Mouse (Mus musculus): Measurements from ENCODE around the gene Cenpa. TPM values are rescaled to one million over a fixed set of nuclear protein-coding genes. Genes with fewer than 3 reads are reported as not detected.
A peak's percentile ranks its signal among the peaks of the same experiment; 100 is the strongest.

The Cenpa gene
- polyA plus RNA-seq, 1 experiment from 2014 or later, result 210 TPM

DNA sequence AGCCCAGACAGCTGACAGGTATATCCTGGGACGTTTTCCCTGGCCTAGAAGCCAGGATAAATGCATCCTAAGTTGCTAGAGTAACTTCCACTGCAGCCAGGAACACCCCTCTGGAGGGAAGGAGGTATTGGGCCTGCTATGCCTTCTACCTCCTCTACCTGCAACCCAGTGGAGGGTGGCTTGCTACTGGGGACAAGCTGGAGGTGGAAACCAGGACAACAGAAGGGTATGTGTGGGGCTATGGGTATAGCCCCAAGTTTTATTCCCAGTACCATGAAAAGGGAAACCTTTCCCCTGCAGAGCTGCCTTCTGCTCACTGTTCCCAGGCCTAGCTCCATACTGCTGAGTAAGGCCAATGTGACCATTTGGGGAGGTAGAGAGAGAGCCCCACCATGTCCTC is 42.3 kb upstream of the Cenpa start:
- no peak overlapping the region for H3K4me3 ChIP-seq
- no peak overlapping the region for H3K9ac ChIP-seq
- H3K4me2 ChIP-seq, result no peak overlapping the region
- no peak for ATAC-seq (replicated peaks; ENCODE audit: insufficient number of reproducible peaks, insufficient read depth, low FRiP score, low read depth)
- 59% methylated on average over 1 of the region's 1 CpGs for WGBS
- H3K36me3 ChIP-seq, result no peaks in the 10 kb centered on the region
- peaks cover 25% of the 10 kb centered on the region for H3K27me3 ChIP-seq
- H3K4me1 ChIP-seq (replicated peaks), result peaks cover 34% of the 10 kb centered on the region
- no peaks in the 10 kb centered on the region for H3K9me3 ChIP-seq (replicated peaks)
- H3K27ac ChIP-seq, result no peak overlapping the region

GRCm38 (mm10) chr5:30624908-30625307 is 41.7 kb upstream of the Cenpa start:
- H3K9ac ChIP-seq, result no peak overlapping the region
- H3K27ac ChIP-seq, result no peak overlapping the region
- H3K27me3 ChIP-seq, result peaks cover 25% of the 10 kb centered on the region
- H3K4me1 ChIP-seq (replicated peaks), result peaks cover 34% of the 10 kb centered on the region
- H3K4me2 ChIP-seq, result no peak overlapping the region
- WGBS, result 43% methylated on average over 4 of the region's 4 CpGs
- no peaks in the 10 kb centered on the region for H3K9me3 ChIP-seq (replicated peaks)
- no peak overlapping the region for H3K4me3 ChIP-seq
- no peaks in the 10 kb centered on the region for H3K36me3 ChIP-seq
- no peak for ATAC-seq (replicated peaks; ENCODE audit: insufficient number of reproducible peaks, insufficient read depth, low FRiP score, low read depth)

- no peaks in the 10 kb centered on the region for H3K36me3 ChIP-seq
- no peak overlapping the region for H3K4me3 ChIP-seq
- H3K4me2 ChIP-seq, result no peak overlapping the region
- peaks cover 25% of the 10 kb centered on the region for H3K27me3 ChIP-seq
- 59% methylated on average over 3 of the region's 3 CpGs for WGBS
- H3K9ac ChIP-seq, result no peak overlapping the region
- no peaks in the 10 kb centered on the region for H3K9me3 ChIP-seq (replicated peaks)
- no peak overlapping the region for H3K27ac ChIP-seq
- no peak for ATAC-seq (replicated peaks; ENCODE audit: insufficient number of reproducible peaks, insufficient read depth, low FRiP score, low read depth)
- H3K4me1 ChIP-seq (replicated peaks), result peaks cover 35% of the 10 kb centered on the region
Observed at GRCm38 (mm10) chr5:30625379-30625778, 41.2 kb upstream of the Cenpa start.

DNA sequence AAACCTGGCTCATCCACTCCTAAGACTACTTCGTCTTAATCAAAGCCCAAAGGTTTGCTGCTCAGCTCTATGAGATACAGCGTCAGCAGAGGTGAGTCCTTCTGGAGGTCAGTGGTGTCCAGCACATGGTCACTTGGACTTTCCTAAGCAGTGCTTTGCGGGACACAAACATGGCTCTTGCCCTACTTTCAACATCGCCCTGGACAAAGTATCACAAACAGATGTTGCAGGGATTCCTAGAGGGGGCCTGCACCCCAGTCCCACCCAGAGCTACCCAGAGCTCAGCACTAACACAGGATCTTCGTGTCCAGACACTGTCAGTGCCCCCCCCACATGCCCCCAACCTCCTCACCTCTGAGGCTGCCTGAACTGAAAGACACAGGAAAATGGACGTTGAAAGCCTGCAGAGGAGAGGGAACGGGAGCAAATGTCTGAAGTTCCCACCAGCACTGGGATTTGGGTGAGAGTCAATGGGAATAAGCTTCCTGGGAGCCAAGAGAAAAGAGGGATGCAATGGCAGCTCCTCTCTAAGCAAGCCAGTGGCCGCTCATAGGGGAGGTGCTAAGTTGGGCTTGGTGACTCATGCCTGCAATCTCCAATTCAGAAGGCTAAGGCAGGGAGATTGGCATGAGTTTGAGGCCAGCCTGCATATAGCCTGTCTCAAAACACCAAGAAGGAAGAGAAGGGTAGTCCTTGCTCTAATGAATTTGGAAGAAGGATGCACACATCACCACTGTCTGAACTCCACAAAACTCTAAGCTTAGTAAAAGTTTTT is 40.1 kb upstream of the Cenpa start:
- H3K4me3 ChIP-seq, result no peak overlapping the region
- H3K4me1 ChIP-seq (replicated peaks), result peaks cover 39% of the 10 kb centered on the region
- no peak overlapping the region for H3K4me2 ChIP-seq
- peak overlapping the region; percentile 49; the same call in 1 of the 2 replicates for H3K27ac ChIP-seq
- ATAC-seq (replicated peaks; ENCODE audit: insufficient number of reproducible peaks, insufficient read depth, low FRiP score, low read depth), result no peak
- H3K9ac ChIP-seq, result no peak overlapping the region
- H3K36me3 ChIP-seq, result no peaks in the 10 kb centered on the region
- H3K27me3 ChIP-seq, result peaks cover 20% of the 10 kb centered on the region
- H3K9me3 ChIP-seq (replicated peaks), result no peaks in the 10 kb centered on the region
- 72% methylated on average over 8 of the region's 8 CpGs for WGBS

DNA sequence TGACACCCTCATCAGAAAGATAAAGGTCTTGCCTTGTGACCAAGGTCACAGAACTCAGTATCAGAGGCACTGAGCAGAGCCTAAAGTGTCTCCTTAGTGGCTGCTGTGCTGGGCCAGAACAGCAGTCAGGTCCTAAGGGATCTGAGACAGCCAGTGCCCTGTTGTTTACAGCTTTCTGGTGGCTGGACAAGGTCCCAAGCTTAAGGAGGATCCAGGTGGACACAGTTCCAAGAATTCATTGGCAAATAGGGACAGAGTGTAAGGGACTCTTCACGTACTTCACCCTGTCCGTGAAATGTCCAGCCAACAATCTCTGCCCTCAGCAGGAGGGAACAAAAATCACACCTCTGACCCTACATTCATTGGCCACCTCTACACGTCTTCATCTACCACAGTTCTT is 38.1 kb upstream of the Cenpa start:
- Histone ChIP-seq H3K4me3 (no peak overlapping the region), H3K9ac (no peak overlapping the region), H3K4me1 (replicated peaks) (peaks cover 31% of the 10 kb centered on the region), H3K27ac (no peak overlapping the region), H3K27me3 (peaks cover 5% of the 10 kb centered on the region; the same call in 1 of the 2 replicates), H3K36me3 (no peaks in the 10 kb centered on the region), H3K4me2 (no peak overlapping the region), H3K9me3 (replicated peaks) (no peaks in the 10 kb centered on the region)
- no peak for ATAC-seq (replicated peaks; ENCODE audit: insufficient number of reproducible peaks, insufficient read depth, low FRiP score, low read depth)
- 83% methylated on average over 3 of the region's 3 CpGs for WGBS

DNA sequence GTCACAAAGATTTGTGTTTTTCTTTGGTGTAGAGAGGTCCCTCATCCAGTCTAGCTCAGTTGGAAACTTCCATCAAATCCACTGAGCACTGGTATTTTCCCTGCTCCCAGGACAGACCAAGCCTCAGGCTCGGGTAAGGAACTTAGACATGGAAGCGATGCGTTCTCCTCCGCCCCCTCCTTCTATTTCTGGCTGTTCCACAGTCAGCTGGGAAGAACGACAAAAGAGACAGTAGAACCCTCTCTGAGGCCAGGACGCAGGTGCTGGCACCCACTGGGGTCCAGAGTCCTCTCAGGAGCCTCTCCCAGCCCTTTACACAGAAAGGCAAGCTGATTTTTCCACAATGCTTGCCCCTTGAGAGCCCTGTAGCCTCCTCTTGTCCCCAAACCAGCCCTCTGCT is 36.2 kb upstream of the Cenpa start:
- Histone ChIP-seq H3K27ac (no peak overlapping the region), H3K9me3 (replicated peaks) (no peaks in the 10 kb centered on the region), H3K27me3 (peaks cover 5% of the 10 kb centered on the region; the same call in 1 of the 2 replicates), H3K36me3 (no peaks in the 10 kb centered on the region), H3K4me1 (replicated peaks) (peaks cover 23% of the 10 kb centered on the region), H3K9ac (no peak overlapping the region), H3K4me2 (no peak overlapping the region), H3K4me3 (no peak overlapping the region)
- 55% methylated on average over 6 of the region's 6 CpGs for WGBS
- no peak for ATAC-seq (replicated peaks; ENCODE audit: insufficient number of reproducible peaks, insufficient read depth, low FRiP score, low read depth)

- 70% methylated on average over 1 of the region's 1 CpGs for WGBS
- Histone ChIP-seq H3K27me3 (peaks cover 5% of the 10 kb centered on the region; the same call in 1 of the 2 replicates), H3K27ac (no peak overlapping the region), H3K9me3 (replicated peaks) (no peaks in the 10 kb centered on the region), H3K9ac (no peak overlapping the region), H3K4me2 (no peak overlapping the region), H3K36me3 (no peaks in the 10 kb centered on the region), H3K4me3 (no peak overlapping the region), H3K4me1 (replicated peaks) (peaks cover 17% of the 10 kb centered on the region)
- ATAC-seq (replicated peaks; ENCODE audit: insufficient number of reproducible peaks, insufficient read depth, low FRiP score, low read depth), result no peak
Observed at GRCm38 (mm10) chr5:30632134-30632533, 34.4 kb upstream of the Cenpa start.

DNA sequence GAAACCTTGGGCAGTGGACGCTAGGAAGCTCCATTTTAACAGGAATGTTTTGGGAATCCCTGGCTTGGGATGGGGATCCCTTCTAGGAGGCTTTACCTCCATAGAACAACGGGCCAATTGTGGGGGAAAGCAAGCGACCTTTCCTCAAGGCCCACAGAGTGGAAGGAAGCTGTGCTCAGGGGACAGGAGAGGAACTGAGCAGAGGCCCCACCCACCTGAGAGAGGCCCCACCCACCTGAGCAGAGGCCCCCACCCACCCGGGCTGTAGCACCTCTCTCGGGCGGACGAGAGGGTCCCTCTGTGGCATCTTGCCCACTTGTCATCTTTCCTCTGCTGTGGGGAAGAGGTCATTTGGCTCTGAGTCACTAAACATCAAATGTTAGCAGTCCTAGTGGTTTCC is 29.6 kb upstream of the Cenpa start:
- Histone ChIP-seq H3K4me2 (no peak overlapping the region), H3K9me3 (replicated peaks) (no peaks in the 10 kb centered on the region), H3K36me3 (no peaks in the 10 kb centered on the region), H3K27ac (no peak overlapping the region), H3K27me3 (no peaks in the 10 kb centered on the region), H3K9ac (no peak overlapping the region), H3K4me3 (no peak overlapping the region), H3K4me1 (replicated peaks) (0 out of 2 replicates have a peak, but pooled peaks cover 6% of the 10 kb centered on the region)
- 44% methylated on average over 7 of the region's 7 CpGs for WGBS
- ATAC-seq (replicated peaks; ENCODE audit: insufficient number of reproducible peaks, insufficient read depth, low FRiP score, low read depth), result no peak

DNA sequence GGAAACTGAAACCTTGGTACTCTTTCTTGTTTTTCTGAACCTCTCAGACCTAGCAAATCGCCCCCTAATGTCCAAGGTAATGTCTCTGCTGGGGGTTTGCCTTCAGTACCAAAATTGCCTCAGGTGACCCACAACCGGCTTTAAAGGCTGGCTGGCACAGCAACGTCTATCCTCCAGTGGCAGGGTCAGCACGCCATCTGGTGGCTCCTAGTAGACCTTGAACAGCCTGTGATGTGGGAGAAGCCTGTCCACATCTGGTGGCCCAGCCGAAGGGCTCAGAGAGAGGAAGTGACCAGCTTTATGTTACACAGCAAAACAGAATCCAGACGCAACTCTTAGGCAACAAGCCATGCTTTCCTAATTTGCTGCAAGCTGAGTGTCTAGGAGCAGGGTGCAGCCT is 28.5 kb upstream of the Cenpa start:
- no peaks in the 10 kb centered on the region for H3K9me3 ChIP-seq (replicated peaks)
- H3K27me3 ChIP-seq, result 0 out of 2 replicates have a peak, but pooled peaks cover 2% of the 10 kb centered on the region
- no peak overlapping the region for H3K9ac ChIP-seq
- 3% methylated on average over 6 of the region's 6 CpGs for WGBS
- ATAC-seq (replicated peaks; ENCODE audit: insufficient number of reproducible peaks, insufficient read depth, low FRiP score, low read depth), result 0 out of 2 replicates have a peak, but pooled peaks have one; percentile 53
- no peak overlapping the region for H3K27ac ChIP-seq
- no peak overlapping the region for H3K4me3 ChIP-seq
- H3K4me2 ChIP-seq, result no peak overlapping the region
- no peaks in the 10 kb centered on the region for H3K36me3 ChIP-seq
- H3K4me1 ChIP-seq (replicated peaks), result peaks cover 4% of the 10 kb centered on the region; the same call in 1 of the 2 replicates

- H3K4me1 ChIP-seq (replicated peaks), result peaks cover 25% of the 10 kb centered on the region
- 43% methylated on average over 5 of the region's 5 CpGs for WGBS
- H3K9ac ChIP-seq, result no peak overlapping the region
- 0 out of 2 replicates have a peak overlapping the region, but pooled peaks have one; percentile 10 for H3K27ac ChIP-seq
- H3K4me3 ChIP-seq, result no peak overlapping the region
- no peaks in the 10 kb centered on the region for H3K9me3 ChIP-seq (replicated peaks)
- H3K4me2 ChIP-seq, result no peak overlapping the region
- ATAC-seq (replicated peaks; ENCODE audit: insufficient number of reproducible peaks, insufficient read depth, low FRiP score, low read depth), result no peak
- 0 out of 2 replicates have a peak, but pooled peaks cover 2% of the 10 kb centered on the region for H3K27me3 ChIP-seq
- H3K36me3 ChIP-seq, result no peaks in the 10 kb centered on the region
Observed at GRCm38 (mm10) chr5:30643477-30644179, 22.9 kb upstream of the Cenpa start.

GRCm38 (mm10) chr5:30646036-30646435 is 20.5 kb upstream of the Cenpa start:
- no peak for ATAC-seq (replicated peaks; ENCODE audit: insufficient number of reproducible peaks, insufficient read depth, low FRiP score, low read depth)
- H3K4me3 ChIP-seq, result no peak overlapping the region
- H3K36me3 ChIP-seq, result no peaks in the 10 kb centered on the region
- 62% methylated on average over 2 of the region's 2 CpGs for WGBS
- H3K27me3 ChIP-seq, result 0 out of 2 replicates have a peak, but pooled peaks cover 2% of the 10 kb centered on the region
- no peak overlapping the region for H3K9ac ChIP-seq
- peaks cover 36% of the 10 kb centered on the region for H3K4me1 ChIP-seq (replicated peaks)
- no peaks in the 10 kb centered on the region for H3K9me3 ChIP-seq (replicated peaks)
- no peak overlapping the region for H3K27ac ChIP-seq
- no peak overlapping the region for H3K4me2 ChIP-seq
